Mouse (Mus musculus) embryonic facial prominence, embryonic 14.5 days (tissue): ENCODE measurements around the gene Gm20765. TPM values are rescaled to one million over a fixed set of nuclear protein-coding genes. Genes with fewer than 3 reads are reported as not detected.
"Not testable (repeated sequence)": the region's sequence is repeated elsewhere in the genome, so short reads cannot be mapped to it uniquely, and the experiment has no call there.

ENCODE experiments used
- ATAC-seq: fragments of 200-750 bp; cut with Nextera tagmentation; 2 replicates; pipeline ENCODE4 v1.8.0; 2017; ENCODE audit warnings: low read depth, moderate number of reproducible peaks, moderate TSS enrichment
- DNase-seq: peaks from one replicate; pipeline ENCODE4 v3.0.0-alpha.2; 2015; ENCODE audit warnings: low spot score
- H3K27ac ChIP-seq: fragments of 300-500 bp; sonication (generic); replicated peaks from 2 replicates; pipeline ENCODE4 v1.5.1; 2014; ENCODE audit warnings: low read depth, mild to moderate bottlenecking, low read length, moderate library complexity
- H3K27me3 ChIP-seq: fragments of 300-500 bp; sonication (generic); replicated peaks from 2 replicates; pipeline ENCODE4 v1.6.1; 2014; ENCODE audit warnings: low read length; ENCODE audit not compliant: control insufficient read depth, insufficient read depth
- H3K36me3 ChIP-seq: fragments of 300-500 bp; sonication (generic); 2 replicates; pipeline ENCODE4 v1.6.1; 2014; ENCODE audit warnings: low read length, mixed read lengths; ENCODE audit not compliant: control insufficient read depth, insufficient read depth
- H3K4me1 ChIP-seq: fragments of 300-500 bp; sonication (generic); 2 replicates; pipeline ENCODE4 v1.6.1; 2014; ENCODE audit warnings: antibody characterized with exemption, low read length; ENCODE audit not compliant: control insufficient read depth, insufficient read depth
- H3K4me2 ChIP-seq: fragments of 300-500 bp; sonication (generic); 2 replicates; pipeline ENCODE4 v1.6.1; 2014; ENCODE audit warnings: low read depth, mild to moderate bottlenecking, low read length, moderate library complexity, mixed read lengths
- H3K4me3 ChIP-seq: fragments of 300-500 bp; sonication (generic); 2 replicates; pipeline ENCODE4 v1.5.1; 2014; ENCODE audit warnings: low read depth, mild to moderate bottlenecking, low read length
- H3K9ac ChIP-seq: fragments of 300-500 bp; sonication (generic); 2 replicates; pipeline ENCODE4 v1.6.1; 2014; ENCODE audit warnings: low read depth, mild to moderate bottlenecking, low read length, moderate library complexity, mixed read lengths
- H3K9me3 ChIP-seq: fragments of 300-500 bp; sonication (generic); 2 replicates; pipeline ENCODE4 v1.6.1; 2016; ENCODE audit warnings: low read length; ENCODE audit not compliant: control insufficient read depth
- WGBS: fragments of 180-500 bp; shearing (Covaris S2); extraction: QIAGEN DNeasy Blood & Tissue Kit; methylation state at CpG from one replicate; pipeline ENCODE4 v1.1.7; 2014; 5-methylcytosine and 5-hydroxymethylcytosine counted together
- polyA plus RNA-seq: library from polyadenylated mRNA; unstranded; fragments of >200 nt; fragmentation: Nextera tagmentation; extraction: Ambion mirVana; gene quantifications from 2 replicates; pipeline ENCODE4 v1.2.1, GENCODE M21; 2014

The Gm20765 gene
- polyA plus RNA-seq: not detected in 2 replicates

GRCm38 (mm10) chr10:104185233-104185632 is at the start of gene Gm20765:
Gene Gm20765 (plus strand): TSS chr10:104185533.
- not testable (repeated sequence) for H3K9me3 ChIP-seq, H3K4me3 ChIP-seq, ATAC-seq, H3K9ac ChIP-seq, H3K27me3 ChIP-seq, DNase-seq, H3K4me2 ChIP-seq, H3K4me1 ChIP-seq, H3K27ac ChIP-seq, H3K36me3 ChIP-seq
- WGBS: no CpG with 5 or more reads among the region's 3 CpGs

GRCm38 (mm10) chr10:104142687-104143086 is 42.6 kb upstream of the Gm20765 start, which contains the start of gene Gm21293:
Gene Gm21293 (plus strand): TSS chr10:104142987.
- H3K27ac ChIP-seq, DNase-seq, H3K4me2 ChIP-seq, H3K9ac ChIP-seq, ATAC-seq, H3K4me3 ChIP-seq, H3K9me3 ChIP-seq, H3K36me3 ChIP-seq, H3K27me3 ChIP-seq, H3K4me1 ChIP-seq: not testable (repeated sequence)
- no CpG with 5 or more reads among the region's 3 CpGs for WGBS

- no CpG with 5 or more reads among the region's 3 CpGs for WGBS
- DNase-seq, H3K9ac ChIP-seq: not testable (repeated sequence)
These were observed 34.1 kb upstream of the Gm20765 start, which contains the start of gene Gm6763 for GRCm38 (mm10) chr10:104151197-104151596. Gene Gm6763 (plus strand): TSS chr10:104151497.

GRCm38 (mm10) chr10:104159706-104160105 is 25.6 kb upstream of the Gm20765 start, which contains the start of gene Gm8764:
Gene Gm8764 (plus strand): TSS chr10:104160006.
- H3K4me3 ChIP-seq, H3K36me3 ChIP-seq, DNase-seq, ATAC-seq, H3K4me1 ChIP-seq, H3K9me3 ChIP-seq, H3K9ac ChIP-seq, H3K27me3 ChIP-seq, H3K27ac ChIP-seq, H3K4me2 ChIP-seq: not testable (repeated sequence)
- WGBS: no CpG with 5 or more reads among the region's 3 CpGs

More at GRCm38 (mm10) chr10:104151197-104151596, 34.1 kb upstream of the Gm20765 start, which contains the start of gene Gm6763:
- ATAC-seq, H3K27me3 ChIP-seq, H3K27ac ChIP-seq, H3K4me1 ChIP-seq, H3K36me3 ChIP-seq, H3K4me3 ChIP-seq, H3K4me2 ChIP-seq, H3K9me3 ChIP-seq: not testable (repeated sequence)

- H3K4me2 ChIP-seq, H3K4me3 ChIP-seq, ATAC-seq, H3K36me3 ChIP-seq, H3K9me3 ChIP-seq, H3K9ac ChIP-seq, H3K27ac ChIP-seq, H3K4me1 ChIP-seq, DNase-seq, H3K27me3 ChIP-seq: not testable (repeated sequence)
- no CpG with 5 or more reads among the region's 3 CpGs for WGBS
These were observed 17.1 kb upstream of the Gm20765 start, which contains the start of gene Gm21304 for GRCm38 (mm10) chr10:104168215-104168614. Gene Gm21304 (plus strand): TSS chr10:104168515.

GRCm38 (mm10) chr10:104176724-104177123 is 8.6 kb upstream of the Gm20765 start, which contains the start of gene Gm21312:
Gene Gm21312 (plus strand): TSS chr10:104177024.
- not testable (repeated sequence) for H3K4me3 ChIP-seq, H3K27me3 ChIP-seq, H3K4me2 ChIP-seq, H3K4me1 ChIP-seq, H3K27ac ChIP-seq, H3K9ac ChIP-seq, DNase-seq, ATAC-seq, H3K9me3 ChIP-seq, H3K36me3 ChIP-seq
- no CpG with 5 or more reads among the region's 3 CpGs for WGBS

GRCm38 (mm10) chr10:104193742-104194141 is 8.4 kb downstream of the Gm20765 start, which contains the start of gene Gm4340:
Gene Gm4340 (plus strand): TSS chr10:104194042.
- not testable (repeated sequence) for H3K4me3 ChIP-seq, DNase-seq, ATAC-seq, H3K4me2 ChIP-seq, H3K27me3 ChIP-seq, H3K4me1 ChIP-seq, H3K9ac ChIP-seq, H3K9me3 ChIP-seq, H3K36me3 ChIP-seq, H3K27ac ChIP-seq
- no CpG with 5 or more reads among the region's 3 CpGs for WGBS

- 75% methylated on average over 1 of the region's 1 CpGs for WGBS
- H3K36me3 ChIP-seq: no peaks in the 10 kb centered on the region
- no peak overlapping the region for H3K9ac ChIP-seq
- H3K9me3 ChIP-seq: no peaks in the 10 kb centered on the region
- no peak overlapping the region for H3K4me3 ChIP-seq
- ATAC-seq (no peak), DNase-seq (no peak)
- no peak overlapping the region for H3K27ac ChIP-seq
- no peaks in the 10 kb centered on the region for H3K4me1 ChIP-seq
- H3K4me2 ChIP-seq: no peak overlapping the region
- no peaks in the 10 kb centered on the region for H3K27me3 ChIP-seq
These were observed 24.3 kb downstream of the Gm20765 start for GRCm38 (mm10) chr10:104209655-104210054.
